Mouse (Mus musculus) left cerebral cortex, adult 11 months (tissue): ENCODE measurements around the gene Txnip.
"Not testable (repeated sequence)": the region's sequence is repeated elsewhere in the genome, so short reads cannot be mapped to it uniquely, and the experiment has no call there.

Source experiments
- DNase-seq: peaks from one replicate; pipeline ENCODE4 v3.0.0; 2022; ENCODE audit warnings: low spot score

The Txnip gene

DNA sequence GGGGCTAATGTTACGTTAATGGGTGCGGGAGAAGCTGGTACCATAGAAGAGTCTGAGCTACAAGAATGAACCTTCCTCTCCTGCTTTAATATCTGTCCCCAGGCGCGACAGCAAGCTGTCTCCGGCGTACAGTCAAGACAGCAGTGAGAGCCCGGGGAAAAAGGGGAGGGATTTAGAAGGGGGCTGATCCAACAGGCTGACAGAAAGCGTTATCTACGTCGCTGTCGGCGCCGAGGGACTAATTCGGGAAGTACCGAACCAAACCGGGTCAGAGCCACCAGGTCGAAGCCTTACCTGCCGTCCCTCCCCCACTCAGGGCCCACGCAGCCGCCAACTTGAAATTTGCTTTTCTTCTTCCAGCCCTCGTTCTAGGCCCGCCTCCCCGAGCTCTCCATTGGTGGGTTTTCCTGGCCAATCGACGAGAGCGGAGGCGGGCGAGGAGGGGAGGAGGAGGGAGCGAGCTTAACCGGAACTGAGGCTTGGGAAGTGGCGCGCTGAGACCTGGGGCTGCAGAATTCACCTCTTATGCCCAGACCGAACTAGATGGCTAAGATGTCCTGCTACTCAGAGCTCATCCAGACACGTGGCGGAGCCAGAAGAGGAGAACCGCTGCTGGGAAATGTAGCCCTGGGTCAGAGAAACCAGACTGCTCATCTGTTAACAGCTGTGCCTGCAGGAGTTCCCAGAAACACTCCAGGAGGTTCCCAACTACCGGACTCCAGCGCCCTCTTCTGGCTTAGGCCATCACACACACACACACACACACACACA lies 36.2 kb downstream of the Txnip start, which contains the start of gene Polr3gl:
Gene Polr3gl (minus strand): TSS at position 392 of the 771 bp plus-strand sequence.
- peak; percentile 90 for DNase-seq

- no peak for DNase-seq
These were observed 37.1 kb downstream of the Txnip start for GRCm38 (mm10) chr3:96594851-96595250.

DNA sequence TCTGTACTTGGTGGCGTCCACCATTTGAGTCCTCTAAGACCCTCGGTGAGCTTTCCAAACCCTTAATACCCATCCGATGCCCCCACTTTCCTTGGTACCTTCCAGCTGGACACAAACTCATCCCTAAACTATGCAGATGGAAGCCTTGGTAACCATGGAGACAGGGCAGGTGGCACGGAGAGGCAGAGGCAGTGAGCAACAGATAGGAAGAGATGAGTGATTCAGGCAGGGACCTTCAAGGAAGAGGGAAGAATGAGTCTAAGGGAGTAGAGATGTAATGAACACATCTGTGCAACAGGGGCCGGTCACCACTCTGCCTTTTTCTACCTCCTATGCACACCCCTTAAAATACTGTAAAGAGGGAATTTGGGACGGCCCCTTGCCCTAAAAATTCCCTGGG lies 37.9 kb downstream of the Txnip start:
- DNase-seq, result no peak

- peak; percentile 78 for DNase-seq
These were observed 38.5 kb downstream of the Txnip start, which contains the start of gene Ankrd34a for GRCm38 (mm10) chr3:96596228-96596707. Ankrd34a (plus strand) TSS chr3:96596636.

DNA sequence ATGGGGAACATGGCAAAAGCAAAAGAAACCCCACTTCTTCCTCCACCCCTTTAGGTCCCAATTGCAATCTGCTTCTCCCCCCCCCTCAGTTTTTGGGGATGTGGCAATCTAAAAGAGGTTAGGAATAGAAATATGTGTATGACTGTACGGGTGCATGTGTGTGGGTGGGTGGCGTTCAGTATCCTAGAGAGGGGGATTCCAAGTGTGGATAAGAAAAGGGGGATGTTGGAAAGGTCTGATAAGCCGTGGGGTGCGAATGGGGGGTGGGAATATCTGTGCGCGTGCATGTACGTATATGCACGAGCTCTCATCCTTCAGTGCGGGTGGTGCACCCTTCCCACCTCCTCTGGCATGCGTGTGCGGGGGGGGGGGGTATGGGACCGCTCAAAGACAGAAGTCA lies 39.1 kb downstream of the Txnip start:
- no peak for DNase-seq

DNA sequence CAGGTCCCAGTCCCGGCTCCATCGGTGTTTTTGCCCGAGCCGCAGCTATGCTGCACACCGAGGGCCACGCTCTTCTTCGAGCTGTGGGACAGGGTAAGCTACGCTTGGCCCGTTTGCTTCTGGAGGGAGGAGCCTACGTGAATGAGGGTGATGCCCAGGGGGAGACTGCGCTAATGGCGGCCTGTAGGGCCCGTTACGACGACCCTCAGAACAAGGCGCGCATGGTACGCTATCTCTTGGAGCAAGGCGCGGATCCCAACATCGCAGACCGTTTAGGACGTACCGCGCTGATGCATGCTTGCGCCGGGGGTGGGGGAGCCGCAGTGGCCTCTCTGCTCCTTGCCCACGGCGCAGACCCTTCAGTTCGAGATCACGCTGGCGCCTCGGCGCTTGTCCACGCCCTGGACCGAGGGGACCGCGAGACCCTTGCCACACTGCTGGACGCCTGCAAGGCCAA lies 39.7 kb downstream of the Txnip start:
- no peak for DNase-seq

DNA sequence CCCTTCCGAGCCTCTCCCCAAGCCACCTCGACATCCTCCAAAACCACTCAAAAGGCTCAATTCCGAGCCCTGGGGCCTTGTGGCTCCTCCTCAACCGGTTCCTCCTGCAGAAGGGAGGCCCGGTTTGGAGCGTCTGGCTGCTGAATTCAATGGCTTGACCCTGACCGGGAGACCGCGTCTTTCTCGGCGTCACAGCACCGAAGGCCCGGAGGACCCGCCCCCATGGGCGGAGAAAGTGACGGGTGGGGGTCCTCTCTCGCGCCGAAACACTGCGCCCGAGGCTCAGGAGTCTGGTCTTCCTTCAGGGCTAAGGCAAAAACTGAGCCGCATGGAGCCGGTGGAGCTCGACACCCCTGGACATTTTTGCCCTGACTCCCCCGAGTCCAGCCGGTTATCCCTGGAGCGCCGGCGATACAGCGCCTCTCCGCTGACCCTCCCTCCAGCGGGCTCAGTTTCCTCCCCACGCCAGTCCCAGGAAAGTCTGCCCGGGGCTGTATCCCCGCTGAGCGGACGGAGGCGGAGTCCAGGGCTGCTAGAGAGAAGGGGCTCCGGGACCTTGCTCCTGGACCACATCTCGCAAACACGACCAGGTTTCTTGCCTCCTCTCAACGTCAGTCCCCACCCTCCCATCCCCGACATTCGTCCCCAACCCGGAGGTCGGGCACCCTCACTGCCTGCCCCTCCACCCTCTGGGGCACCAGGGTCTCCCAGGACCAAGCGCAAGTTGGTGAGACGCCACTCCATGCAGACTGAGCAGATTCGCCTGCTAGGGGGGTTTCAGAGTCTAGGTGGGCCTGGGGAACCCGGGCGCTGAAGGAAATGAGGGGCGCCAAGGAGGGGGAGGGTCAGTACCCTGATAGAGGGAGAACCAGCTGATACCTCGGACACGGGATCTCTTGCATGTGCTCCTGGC lies 40.7 kb downstream of the Txnip start:
- no peak for DNase-seq

DNA sequence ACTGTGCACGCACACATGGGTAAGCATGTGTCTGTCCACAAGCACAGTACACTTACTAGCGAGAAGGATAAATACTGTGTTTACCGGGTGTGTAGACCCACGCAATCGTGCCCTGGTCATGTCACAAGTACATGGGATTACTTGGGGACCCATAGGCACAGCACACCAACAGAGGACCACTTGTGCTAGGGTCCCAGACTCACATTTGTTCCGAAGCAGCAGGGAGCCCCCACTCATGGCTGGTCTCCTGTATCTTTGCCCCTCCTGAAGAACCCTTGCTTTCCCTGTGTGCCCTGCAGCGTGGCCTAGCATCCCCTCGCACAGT lies 41.3 kb downstream of the Txnip start:
- no peak for DNase-seq

- no peak for DNase-seq
These were observed 41.7 kb downstream of the Txnip start for GRCm38 (mm10) chr3:96599411-96599810.

GRCm38 (mm10) chr3:96600639-96601250 lies 43.0 kb downstream of the Txnip start, which contains the start of gene Lix1l:
Lix1l (plus strand) TSS chr3:96601149.
- peak; percentile 90 for DNase-seq

GRCm38 (mm10) chr3:96601251-96601787 lies 43.6 kb downstream of the Txnip start:
- DNase-seq, result no peak

DNA sequence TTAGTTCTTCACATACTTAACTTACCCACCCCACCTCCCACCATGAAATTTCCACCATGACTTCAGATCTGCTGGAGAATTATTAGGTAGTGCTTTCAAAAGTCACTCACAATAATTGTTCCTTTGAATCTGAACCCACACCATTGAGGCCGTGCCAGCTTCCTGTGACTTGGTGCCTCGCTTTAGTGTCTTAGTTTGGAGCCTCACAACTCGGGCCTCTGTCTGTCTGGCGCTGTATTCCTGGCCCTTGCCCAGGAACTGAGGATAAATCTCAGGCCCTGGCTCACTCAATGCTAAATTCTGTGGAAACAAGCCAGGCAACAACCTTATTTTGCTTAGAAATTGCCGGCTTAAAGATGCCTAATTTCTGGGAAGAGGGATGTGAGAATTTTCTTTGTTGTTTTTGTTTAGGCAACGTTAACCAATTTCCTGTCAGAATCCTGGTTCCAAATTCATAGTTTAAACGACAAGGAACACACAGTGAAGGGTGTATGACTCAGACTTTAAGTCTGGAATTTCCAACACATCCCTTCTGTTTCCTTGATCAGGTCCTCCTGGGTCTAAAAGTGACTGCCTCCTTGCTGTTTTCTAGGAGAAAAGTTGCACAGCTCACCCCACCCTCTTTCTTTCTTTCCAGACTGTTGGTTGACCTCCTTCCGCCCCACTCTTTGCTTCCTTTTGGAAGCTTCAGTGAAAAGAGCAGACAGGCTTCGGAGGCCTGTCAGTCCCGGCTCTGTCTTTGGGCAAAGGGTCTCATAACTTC lies 44.4 kb downstream of the Txnip start:
- DNase-seq, result no peak

DNA sequence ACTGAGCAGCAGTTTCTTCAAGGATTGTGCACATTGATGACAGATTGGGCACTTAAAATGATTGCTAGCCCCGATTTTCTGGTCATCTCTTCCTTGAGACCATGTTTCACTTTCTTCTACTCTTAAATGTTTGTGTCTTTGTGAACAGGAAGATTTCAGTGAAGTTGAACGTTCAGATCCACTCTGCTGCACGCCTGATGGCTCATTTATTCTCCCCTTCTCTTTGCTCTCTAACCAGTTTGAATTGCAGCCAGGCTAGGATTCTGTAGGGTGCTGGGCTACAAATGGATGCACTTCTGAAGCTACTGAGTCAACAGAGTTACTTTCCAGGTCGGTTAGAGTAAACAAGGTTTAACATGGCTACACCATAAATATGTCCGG lies 44.9 kb downstream of the Txnip start:
- DNase-seq, result no peak

DNA sequence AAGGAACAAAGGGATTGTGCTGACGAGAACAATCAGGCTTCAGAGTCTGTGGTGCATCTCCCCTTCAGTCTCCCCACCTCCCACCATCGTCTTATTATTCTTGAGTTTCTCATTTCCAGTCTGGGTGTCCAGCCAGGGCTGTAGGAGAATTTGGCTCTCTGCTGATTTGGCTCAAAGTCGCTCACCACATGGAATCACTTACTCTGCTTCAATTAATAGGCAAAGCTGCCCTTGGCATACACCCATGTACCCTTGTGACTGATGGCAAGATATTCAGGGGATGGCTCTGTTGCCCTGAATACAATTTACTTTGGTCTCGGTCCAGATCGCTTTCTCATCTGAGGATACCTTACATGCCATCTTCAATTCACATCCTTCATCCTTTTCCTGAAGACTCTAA lies 45.6 kb downstream of the Txnip start:
- no peak for DNase-seq

DNA sequence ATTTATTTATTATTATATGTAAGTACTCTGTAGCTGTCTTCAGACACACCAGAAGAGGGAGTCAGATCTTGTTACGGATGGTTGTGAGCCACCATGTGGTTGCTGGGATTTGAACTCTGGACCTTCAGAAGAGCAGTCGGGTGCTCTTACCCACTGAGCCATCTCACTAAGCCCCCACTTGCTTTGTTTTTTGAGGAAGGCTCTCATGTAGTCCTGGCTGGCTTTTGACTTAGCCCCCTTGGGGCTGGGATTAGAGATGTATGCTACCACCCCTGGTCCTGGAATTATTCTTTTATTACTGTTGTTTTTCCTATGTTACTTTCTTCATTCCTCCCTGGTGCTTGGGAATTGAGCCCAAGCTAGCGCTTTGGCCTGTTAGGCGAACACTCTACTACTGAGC lies 48.2 kb downstream of the Txnip start:
- not testable (repeated sequence) for DNase-seq

DNA sequence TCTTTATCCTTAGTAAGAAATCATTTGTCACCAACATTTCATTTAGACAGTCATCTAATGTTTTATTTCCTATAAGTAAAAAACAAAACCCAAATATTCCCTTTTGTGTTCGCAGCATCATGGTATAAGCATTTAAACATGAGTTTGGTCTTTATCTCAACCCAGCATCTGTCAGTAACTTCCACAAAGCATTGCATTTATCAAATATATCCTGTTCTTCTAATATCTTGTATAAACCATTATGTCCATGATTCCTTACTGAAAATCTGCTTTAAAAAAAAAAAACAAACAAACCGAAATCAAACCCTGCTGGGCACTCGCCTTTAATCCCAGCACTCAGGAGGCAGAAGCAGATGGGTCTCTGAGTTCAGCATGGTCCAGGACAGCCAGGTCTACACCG lies 48.9 kb downstream of the Txnip start:
- no peak for DNase-seq
